Mouse (Mus musculus) cerebellum, adult 9-11 months (tissue): ENCODE data around the gene Rcan1.
A peak's percentile ranks its signal among the peaks of the same experiment; 100 is the strongest.
"Not testable (repeated sequence)": the region's sequence is repeated elsewhere in the genome, so short reads cannot be mapped to it uniquely, and the experiment has no call there.

Source experiments
- DNase-seq: peaks from one replicate; pipeline ENCODE4 v3.0.0; 2022

Rcan1 gene

GRCm38 (mm10) chr16:92428197-92428950, 42.3 kb downstream of the Rcan1 start:
- DNase-seq = no peak

GRCm38 (mm10) chr16:92426708-92427107, 44.0 kb downstream of the Rcan1 start:
- DNase-seq = no peak

GRCm38 (mm10) chr16:92425875-92426274, 44.8 kb downstream of the Rcan1 start:
- no peak for DNase-seq

GRCm38 (mm10) chr16:92423363-92423762, 47.3 kb downstream of the Rcan1 start:
- no peak for DNase-seq

- no peak for DNase-seq
These were observed 48.0 kb downstream of the Rcan1 start for GRCm38 (mm10) chr16:92422435-92423362.

- no peak for DNase-seq
These were observed 49.3 kb downstream of the Rcan1 start for GRCm38 (mm10) chr16:92421147-92421934.

- DNase-seq = no peak
These were observed 50.0 kb downstream of the Rcan1 start for GRCm38 (mm10) chr16:92420641-92421040.

- DNase-seq = no peak
These were observed 51.6 kb downstream of the Rcan1 start for GRCm38 (mm10) chr16:92419099-92419498.

GRCm38 (mm10) chr16:92417267-92417666, 53.4 kb downstream of the Rcan1 start:
- DNase-seq = no peak

GRCm38 (mm10) chr16:92415702-92416118, 55.0 kb downstream of the Rcan1 start:
- no peak for DNase-seq

- not testable (repeated sequence) for DNase-seq
These were observed 55.6 kb downstream of the Rcan1 start for GRCm38 (mm10) chr16:92415038-92415437.

- DNase-seq = no peak
These were observed 57.8 kb downstream of the Rcan1 start for GRCm38 (mm10) chr16:92412888-92413287.

GRCm38 (mm10) chr16:92411981-92412706, 58.5 kb downstream of the Rcan1 start:
- DNase-seq = no peak

- DNase-seq = no peak
These were observed 60.3 kb downstream of the Rcan1 start for GRCm38 (mm10) chr16:92410344-92410743.

- no peak for DNase-seq
These were observed 62.8 kb downstream of the Rcan1 start for GRCm38 (mm10) chr16:92407883-92408282.

GRCm38 (mm10) chr16:92404141-92404540, 66.5 kb downstream of the Rcan1 start:
- no peak for DNase-seq

GRCm38 (mm10) chr16:92403069-92403468, 67.6 kb downstream of the Rcan1 start:
- DNase-seq = no peak

- DNase-seq = no peak
These were observed 68.5 kb downstream of the Rcan1 start for GRCm38 (mm10) chr16:92402216-92402615.

GRCm38 (mm10) chr16:92401206-92401605, 69.5 kb downstream of the Rcan1 start:
- no peak for DNase-seq

- DNase-seq = peak; percentile 67
These were observed 70.9 kb downstream of the Rcan1 start for GRCm38 (mm10) chr16:92399490-92400458.

- DNase-seq = no peak
These were observed 72.0 kb downstream of the Rcan1 start for GRCm38 (mm10) chr16:92398574-92399118.
